14 mouse cellular contexts compared by ENCODE assay signal in genomic region chr13:63258671-63259070, GRCm38 (mm10).
A peak's percentile ranks its signal among the peaks of the same experiment; 100 is the strongest.
DNase-seq lines count a peak whose midpoint lies in the region; ATAC-seq and TF ChIP-seq lines count a peak whose summit lies in the region.
"Had no signal": no experiment of that assay in that cellular context is flagged by ENCODE, and none has a peak within 500 bp of the region (broad histone marks: within the 10 kb centered on the region; RNA-seq: fewer than 3 reads in every experiment).

No protein-coding gene starts in this region.

- 50% methylated on average over 4 of the region's 4 CpGs for WGBS in heart, adult 2 months
- WGBS in liver, adult 2 months, result 86% methylated on average over 4 of the region's 4 CpGs
- 85% methylated on average over 4 of the region's 4 CpGs for WGBS in liver, embryonic 12.5 days (ENCODE audit: insufficient replicate concordance)
- 82% methylated on average over 4 of the region's 4 CpGs for WGBS in stomach, embryonic 14.5 days
- WGBS in neural tube, embryonic 15.5 days, result 79% methylated on average over 4 of the region's 4 CpGs

- no peak overlapping the region for H3K4me2 ChIP-seq in liver, embryonic 12.5 days
- no peak overlapping the region for H3K4me2 ChIP-seq in stomach, embryonic 14.5 days (replicated peaks; ENCODE audit: low read depth, low read length)
- H3K4me2 ChIP-seq in neural tube, embryonic 15.5 days, result no peak overlapping the region
- H3K4me2 ChIP-seq: hindbrain, embryonic 12.5 days; liver, embryonic 13.5 days had no signal

- peaks cover 10% of the 10 kb centered on the region for H3K79me2 ChIP-seq in heart, adult 2 months (replicated peaks; ENCODE audit: control insufficient read depth, insufficient read depth, low read length)
- peaks cover 41% of the 10 kb centered on the region; the same call in 1 of the 2 replicates for H3K79me2 ChIP-seq in liver, adult 2 months (ENCODE audit: control insufficient read depth, insufficient read depth, low read length)

- no peak for ATAC-seq in liver, embryonic 12.5 days
- ATAC-seq in stomach, embryonic 14.5 days (ENCODE audit: insufficient number of reproducible peaks, insufficient read depth, low FRiP score, low read depth), result no peak
- ATAC-seq in neural tube, embryonic 15.5 days (ENCODE audit: low FRiP score), result no peak

- no peak for TF ChIP-seq POLR2A in heart, adult 2 months (IDR thresholded peaks at IDR 0.05; ENCODE audit: insufficient read depth, low read depth, low read length)
- TF ChIP-seq POLR2A in liver, adult 2 months (IDR thresholded peaks at IDR 0.05; ENCODE audit: extremely low read depth, insufficient read depth, low read length), result no peak
- no peak for TF ChIP-seq POLR2A in embryonic fibroblast, embryonic 13.5 days (IDR thresholded peaks at IDR 0.05; ENCODE audit: low read depth, low read length)

- no peak for TF ChIP-seq CTCF in heart, adult 2 months (IDR thresholded peaks at IDR 0.05)
- TF ChIP-seq CTCF in liver, adult 2 months (IDR thresholded peaks at IDR 0.05; ENCODE audit: low read depth, low read length), result no peak
- TF ChIP-seq CTCF in embryonic fibroblast, embryonic 13.5 days (IDR thresholded peaks at IDR 0.05; ENCODE audit: borderline replicate concordance, insufficient read depth, low read length), result no peak

- no peaks in the 10 kb centered on the region for H3K9me3 ChIP-seq in liver, embryonic 12.5 days (replicated peaks)
- H3K9me3 ChIP-seq in stomach, embryonic 14.5 days (ENCODE audit: control insufficient read depth, low read depth, low read length), result no peaks in the 10 kb centered on the region
- H3K9me3 ChIP-seq in neural tube, embryonic 15.5 days (replicated peaks), result no peaks in the 10 kb centered on the region
- H3K9me3 ChIP-seq: hindbrain, embryonic 12.5 days; liver, embryonic 13.5 days had no signal

- no peak for TF ChIP-seq EP300 in heart, adult 2 months (IDR thresholded peaks at IDR 0.05; ENCODE audit: insufficient read depth, low read depth, low read length)

- intact Hi-C loops in heart, adult 2 months (cut with DNase I), result loop anchor here (5.0 kb wide), 2 partner anchors 34 to 146 kb away; no protein-coding TSS in a partner anchor

- H3K36me3 ChIP-seq in heart, adult 2 months (ENCODE audit: control insufficient read depth, insufficient read depth, low read length), result peaks cover 63% of the 10 kb centered on the region
- peaks cover 6% of the 10 kb centered on the region; the same call in 1 of the 2 replicates for H3K36me3 ChIP-seq in liver, adult 2 months (ENCODE audit: control insufficient read depth, insufficient read depth, low read length)
- H3K36me3 ChIP-seq in liver, embryonic 12.5 days, result peaks cover 8% of the 10 kb centered on the region
- peaks cover 16% of the 10 kb centered on the region for H3K36me3 ChIP-seq in stomach, embryonic 14.5 days (ENCODE audit: control insufficient read depth, insufficient read depth, low read length)
- H3K36me3 ChIP-seq in neural tube, embryonic 15.5 days, result no peaks in the 10 kb centered on the region

- no peaks in the 10 kb centered on the region for H3K27me3 ChIP-seq in heart, adult 2 months (ENCODE audit: control insufficient read depth, insufficient read depth, low read length)
- H3K27me3 ChIP-seq in liver, adult 2 months (ENCODE audit: control insufficient read depth, insufficient read depth, low read length), result no peaks in the 10 kb centered on the region
- H3K27me3 ChIP-seq in liver, embryonic 12.5 days (replicated peaks), result no peaks in the 10 kb centered on the region
- no peaks in the 10 kb centered on the region for H3K27me3 ChIP-seq in stomach, embryonic 14.5 days (ENCODE audit: control insufficient read depth, insufficient read depth, low read length)
- no peaks in the 10 kb centered on the region for H3K27me3 ChIP-seq in neural tube, embryonic 15.5 days (replicated peaks)
- H3K27me3 ChIP-seq: hindbrain, embryonic 12.5 days; liver, embryonic 13.5 days had no signal

- H3K27ac ChIP-seq in heart, adult 2 months, result peak overlapping the region; percentile 93
- peak overlapping the region; percentile 78 for H3K27ac ChIP-seq in liver, adult 2 months (replicated peaks; ENCODE audit: insufficient read depth, low read depth, low read length)
- H3K27ac ChIP-seq in liver, embryonic 12.5 days, result no peak overlapping the region
- H3K27ac ChIP-seq in embryonic fibroblast, embryonic 13.5 days (ENCODE audit: insufficient read depth, low read length), result peak overlapping the region; percentile 50
- 0 out of 2 replicates have a peak overlapping the region, but pooled peaks have one; percentile 4 for H3K27ac ChIP-seq in stomach, embryonic 14.5 days (ENCODE audit: low read length)
- H3K27ac ChIP-seq in neural tube, embryonic 15.5 days (replicated peaks), result no peak overlapping the region
- H3K27ac ChIP-seq: hindbrain, embryonic 12.5 days; liver, embryonic 13.5 days had no signal

- DNase-seq in heart, adult 2 months, result no peak
- no peak for DNase-seq in heart, adult 8-10 months (ENCODE audit: low spot score)
- no peak for DNase-seq in liver, adult 2 months (ENCODE audit: extremely low read depth, low read depth, low spot score)
- no peak for DNase-seq in adipocyte (ENCODE audit: low spot score)
- DNase-seq: B cell, adult 2 months; cerebellum, postnatal 36 days; kidney, adult 8-10 months; liver, embryonic 13.5 days; thymus, postnatal 14 days had no signal

- H3K4me3 ChIP-seq in heart, adult 2 months, result no peak overlapping the region
- no peak overlapping the region for H3K4me3 ChIP-seq in liver, adult 2 months (ENCODE audit: insufficient read depth, low read depth, low read length)
- no peak overlapping the region for H3K4me3 ChIP-seq in liver, embryonic 12.5 days
- H3K4me3 ChIP-seq in embryonic fibroblast, embryonic 13.5 days (ENCODE audit: insufficient read depth, low read length), result no peak overlapping the region
- no peak overlapping the region for H3K4me3 ChIP-seq in stomach, embryonic 14.5 days (ENCODE audit: low read depth, low read length)
- no peak overlapping the region for H3K4me3 ChIP-seq in neural tube, embryonic 15.5 days (replicated peaks)
- H3K4me3 ChIP-seq: hindbrain, embryonic 12.5 days; liver, embryonic 13.5 days had no signal

- peak overlapping the region; percentile 29 for H3K9ac ChIP-seq in heart, adult 2 months (ENCODE audit: low read depth, low read length)
- peak overlapping the region; percentile 36 for H3K9ac ChIP-seq in liver, adult 2 months (ENCODE audit: low read depth, low read length)
- no peak overlapping the region for H3K9ac ChIP-seq in liver, embryonic 12.5 days
- no peak overlapping the region for H3K9ac ChIP-seq in stomach, embryonic 14.5 days (replicated peaks; ENCODE audit: low read depth, low read length)
- no peak overlapping the region for H3K9ac ChIP-seq in neural tube, embryonic 15.5 days (replicated peaks)
- H3K9ac ChIP-seq: hindbrain, embryonic 12.5 days; liver, embryonic 13.5 days had no signal

- peaks cover 60% of the 10 kb centered on the region for H3K4me1 ChIP-seq in heart, adult 2 months (ENCODE audit: control insufficient read depth, insufficient read depth, low read length)
- H3K4me1 ChIP-seq in liver, adult 2 months (ENCODE audit: control insufficient read depth, insufficient read depth, low read length), result peaks cover 63% of the 10 kb centered on the region
- peaks cover 39% of the 10 kb centered on the region for H3K4me1 ChIP-seq in liver, embryonic 12.5 days
- H3K4me1 ChIP-seq in embryonic fibroblast, embryonic 13.5 days (ENCODE audit: control insufficient read depth, insufficient read depth, low read length), result peaks cover 45% of the 10 kb centered on the region
- H3K4me1 ChIP-seq in stomach, embryonic 14.5 days (ENCODE audit: control insufficient read depth, insufficient read depth, low read length), result peaks cover 19% of the 10 kb centered on the region; the same call in 1 of the 2 replicates
- peaks cover 25% of the 10 kb centered on the region for H3K4me1 ChIP-seq in neural tube, embryonic 15.5 days

Comparison
In these comparisons a context has a peak if more than half of its experiments do, and no peak if none do; other contexts are left out.
1. H3K27ac ChIP-seq: peak in heart, adult 2 months (single experiment), liver, adult 2 months (single experiment), embryonic fibroblast, embryonic 13.5 days (single experiment) and stomach, embryonic 14.5 days (single experiment); none in liver, embryonic 12.5 days (single experiment) and neural tube, embryonic 15.5 days (single experiment).
2. H3K9ac ChIP-seq: peak in heart, adult 2 months (single experiment) and liver, adult 2 months (single experiment); none in liver, embryonic 12.5 days (single experiment), stomach, embryonic 14.5 days (single experiment) and neural tube, embryonic 15.5 days (single experiment).